Mouse (Mus musculus) hematopoietic stem cell, adult 5-6 weeks (primary cell): Measurements from ENCODE around the gene Lifr. TPM values are rescaled to one million over a fixed set of nuclear protein-coding genes. Genes with fewer than 3 reads are reported as not detected.

ENCODE experiments used
- ATAC-seq, 2 experiments: fragments of 125-278 bp in 1 of 2; replicated peaks in 1 of 2; 2 replicates each; pipeline ENCODE4 v1.8.0; 2016 to 2017; ENCODE audit warnings: inconsistent platforms in 2 of 2, mild to moderate bottlenecking in 2 of 2, moderate number of reproducible peaks in 2 of 2, low read depth in 1 of 2, moderate TSS enrichment in 1 of 2; ENCODE audit not compliant: low FRiP score in 2 of 2, poor library complexity in 2 of 2, severe bottlenecking in 2 of 2, insufficient read depth in 1 of 2, low TSS enrichment in 1 of 2
- total RNA-seq: library from RNA; stranded (forward); fragments of 172-1452, 232-1000 nt; gene quantifications from 2 replicates; pipeline ENCODE4 v1.2.3, GENCODE M21; 2017

Lifr gene
- total RNA-seq, 1 experiment from 2014 or later, result 0.30 TPM

DNA sequence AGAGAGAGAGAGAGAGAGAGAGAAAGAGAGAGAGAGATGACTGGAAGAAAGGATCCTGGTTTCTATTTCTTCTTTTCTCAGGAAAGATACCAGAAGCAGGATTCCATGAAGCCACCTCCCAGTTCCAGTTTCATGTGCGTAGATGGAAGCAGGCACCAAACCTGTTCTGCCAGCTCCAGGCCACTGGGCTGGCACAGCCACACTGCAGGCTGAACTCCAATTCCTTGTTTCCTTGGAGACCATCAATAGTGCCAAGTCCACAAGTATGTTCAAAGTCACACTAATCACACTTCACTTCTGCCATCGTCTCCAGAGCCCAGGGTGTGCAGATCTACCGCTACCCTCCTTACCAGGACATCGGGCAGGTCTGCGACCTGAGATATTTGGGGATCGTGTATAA is 15.2 kb upstream of the Lifr start:
- no peak for ATAC-seq

DNA sequence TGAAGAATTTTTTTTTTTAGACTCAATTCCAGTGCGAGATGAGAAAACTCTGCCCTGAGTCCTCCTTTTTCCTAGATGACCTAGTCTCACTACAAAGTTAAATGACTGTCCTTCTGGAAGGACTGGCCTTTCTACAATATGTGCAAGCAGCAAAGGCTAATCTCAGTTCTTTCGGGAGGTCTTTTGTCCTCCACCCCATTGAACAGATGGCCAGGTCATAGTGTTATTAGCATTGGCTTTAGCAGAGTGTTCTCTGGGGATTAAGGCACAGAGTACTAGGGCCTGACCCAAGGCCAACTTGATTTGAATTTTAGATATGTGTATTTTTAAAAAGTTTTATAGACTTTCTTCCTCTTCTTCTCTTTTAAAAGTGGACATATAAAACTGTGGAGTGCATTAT is 12.1 kb upstream of the Lifr start:
- no peak for ATAC-seq

DNA sequence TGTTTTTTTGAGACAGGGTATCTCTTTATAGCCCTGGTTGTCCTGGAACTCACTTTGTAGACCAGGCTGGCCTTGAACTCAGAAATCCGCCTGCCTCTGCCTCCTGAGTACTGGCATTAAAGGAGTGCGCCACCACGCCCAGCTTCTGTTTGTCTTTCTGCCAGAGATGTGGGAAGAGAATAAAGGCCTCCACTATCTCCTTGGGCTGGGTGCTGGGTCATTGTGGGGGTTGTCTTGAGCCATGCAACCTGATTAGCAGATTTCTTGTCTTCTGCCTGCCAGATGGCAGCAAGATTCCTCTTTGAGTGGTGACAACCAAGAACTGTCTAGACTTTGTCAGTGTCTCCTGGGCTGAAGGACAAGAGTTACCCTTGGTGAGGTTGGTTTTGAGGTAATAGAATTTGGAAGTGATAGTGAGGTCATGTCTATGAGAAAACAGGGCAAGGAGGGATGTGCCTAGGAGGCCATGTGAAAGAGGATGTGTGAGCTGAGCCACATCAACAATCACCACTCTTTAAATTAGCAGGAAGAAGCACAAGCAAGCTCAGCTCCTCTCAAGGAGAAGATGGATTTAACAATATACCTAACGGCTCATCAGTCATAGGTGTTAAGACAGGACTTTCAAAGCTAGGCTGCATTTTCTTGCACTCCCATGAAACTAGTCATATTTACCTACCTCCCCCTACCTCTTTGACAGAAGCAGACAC is 10.6 kb upstream of the Lifr start:
- ATAC-seq, result no peak

DNA sequence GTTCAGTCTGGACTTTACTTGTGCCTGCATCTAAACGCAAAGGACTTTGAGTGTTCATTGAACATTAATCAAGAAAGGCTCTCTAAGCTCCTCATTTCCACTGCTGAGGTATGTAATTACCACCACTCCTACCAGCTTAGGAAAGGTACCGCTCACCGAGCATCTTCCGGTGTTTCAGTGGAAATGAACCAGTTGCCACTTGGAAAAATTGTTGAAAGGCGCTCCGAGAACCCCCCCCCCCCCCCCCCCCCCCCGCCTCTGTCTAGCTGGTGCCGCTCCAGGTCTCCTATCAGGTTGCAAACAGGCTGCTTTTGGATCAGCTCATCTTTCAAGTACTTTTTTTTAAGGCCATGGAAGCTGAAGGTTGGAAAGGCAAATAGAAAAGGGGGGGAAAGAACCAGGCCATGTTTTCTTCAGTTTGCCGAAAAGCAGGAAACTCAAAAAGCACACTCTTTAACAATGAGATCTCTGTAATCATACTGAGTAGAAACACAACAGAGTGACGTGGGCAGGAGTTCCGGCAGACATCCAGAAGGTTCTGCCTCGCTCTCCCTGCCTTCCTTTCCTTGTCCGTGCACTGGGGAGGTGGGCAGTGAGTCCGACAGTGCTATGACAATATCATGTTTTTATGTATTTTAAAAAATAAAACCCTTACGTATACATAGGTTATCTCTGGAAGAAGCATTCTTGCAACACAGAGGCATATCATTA is 9.3 kb upstream of the Lifr start:
- no peak for ATAC-seq

DNA sequence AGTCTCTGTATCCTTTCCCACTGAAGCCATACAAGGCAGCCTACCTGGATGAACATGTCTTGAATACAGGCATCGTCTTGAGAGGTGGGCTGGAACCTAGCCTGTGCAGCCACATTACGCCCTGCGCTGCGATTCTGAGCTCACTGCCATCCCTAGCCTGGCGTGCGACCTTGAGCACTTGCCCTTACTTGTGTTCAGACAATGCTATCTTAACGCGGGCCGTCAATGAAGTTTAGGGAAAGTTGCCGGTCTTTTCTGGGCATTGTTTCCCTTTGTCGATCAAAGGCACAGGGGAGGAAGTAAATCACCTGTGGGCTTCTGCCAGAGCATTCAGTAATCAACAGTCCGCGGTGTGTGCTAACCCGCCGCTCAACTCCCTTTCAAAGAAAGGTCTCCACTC is 8.6 kb upstream of the Lifr start:
- ATAC-seq, result no peak

DNA sequence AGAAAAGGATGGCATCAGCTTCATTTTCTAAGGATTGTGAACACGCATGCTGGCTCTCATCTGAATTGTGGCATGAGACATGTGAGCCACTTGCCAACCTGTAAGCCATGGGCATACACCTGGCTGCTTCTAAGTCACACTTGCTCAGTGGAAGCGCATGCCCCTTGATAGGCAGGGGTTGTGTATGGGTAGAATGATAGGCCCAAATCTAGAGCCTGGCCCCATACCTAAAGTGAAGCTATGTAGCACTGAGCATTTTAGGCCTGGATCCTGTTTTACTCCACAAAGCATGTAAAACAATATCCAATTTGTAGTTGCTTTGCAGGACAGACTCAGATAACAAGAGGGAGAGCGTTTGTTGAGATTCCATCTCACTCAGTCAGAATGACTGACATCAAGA is 7.5 kb upstream of the Lifr start:
- no peak for ATAC-seq

DNA sequence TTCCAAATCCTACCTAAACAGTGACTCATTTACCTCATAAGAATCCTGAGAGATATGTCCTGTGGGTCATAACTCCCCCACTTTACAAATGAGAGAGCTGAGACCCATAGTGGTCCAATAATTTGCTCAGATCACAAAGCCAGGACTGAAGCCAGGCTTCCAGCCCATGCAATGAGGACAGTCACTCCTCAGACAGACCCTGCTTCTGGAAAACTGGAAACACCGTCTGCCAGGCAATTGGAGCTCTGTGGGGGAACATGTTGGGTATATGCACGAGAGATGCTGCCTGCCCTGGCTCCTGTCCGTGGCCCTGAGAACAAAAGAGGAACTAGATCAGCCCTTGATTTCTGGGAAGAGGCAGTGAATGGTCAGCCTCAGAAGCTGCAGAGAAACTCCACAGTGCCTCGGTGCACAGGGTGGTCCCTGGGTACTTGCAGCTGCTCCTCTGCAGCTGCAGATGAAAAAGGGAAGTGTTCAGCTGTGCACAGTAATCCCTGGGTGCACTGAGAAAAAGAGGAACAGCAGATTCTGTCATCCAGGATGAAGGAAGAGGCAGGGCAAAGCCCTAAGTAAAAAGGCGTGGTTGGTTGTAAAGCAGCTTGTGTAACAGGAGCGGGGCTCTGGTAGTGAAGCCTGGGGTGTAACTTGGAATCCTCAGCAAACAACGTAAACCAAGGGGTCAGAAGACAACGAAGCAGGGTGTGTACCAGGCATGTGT is 5.5 kb upstream of the Lifr start:
- peak; percentile 92 to 95 for ATAC-seq

DNA sequence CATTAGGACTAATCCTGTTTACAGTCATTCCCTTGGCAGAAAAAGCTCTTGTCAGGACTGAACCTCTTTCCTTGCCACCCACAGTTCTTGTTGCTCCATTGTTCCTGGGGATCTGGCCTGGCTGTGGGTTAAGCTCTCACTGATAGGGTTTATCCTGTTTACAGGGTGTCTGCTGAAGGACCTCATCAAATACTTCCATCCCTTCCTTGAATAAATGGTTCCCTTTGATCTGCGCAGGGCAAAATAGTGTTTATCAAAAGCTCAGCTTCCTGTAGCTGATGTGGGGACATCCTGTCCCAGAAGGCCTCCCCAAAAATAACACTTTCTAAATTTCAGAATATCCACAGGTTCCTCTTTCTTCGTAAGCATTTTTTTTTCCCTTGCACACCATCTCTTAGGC is 1.7 kb upstream of the Lifr start:
- peak; percentile 9 to 12; a peak in 1 of 4 replicates for ATAC-seq

DNA sequence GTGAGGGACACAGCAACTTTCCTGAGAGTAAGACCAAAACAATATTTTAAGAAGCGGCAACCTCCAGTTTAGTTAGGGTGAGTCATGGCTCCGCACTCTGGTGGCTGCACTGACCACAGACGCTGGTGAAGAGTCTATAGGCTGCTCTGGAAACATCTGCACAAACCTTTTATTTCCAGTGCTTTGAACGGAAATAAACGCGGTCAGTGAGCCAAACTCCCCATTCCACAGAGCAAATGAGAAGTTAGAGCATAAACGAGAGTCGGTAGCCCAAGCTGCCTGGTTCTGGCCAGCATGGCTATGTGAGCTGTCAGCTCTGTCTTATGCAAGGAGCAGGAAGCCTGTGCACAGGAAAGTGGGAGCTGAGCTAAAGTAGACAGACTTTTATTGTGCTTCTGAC is 1.9 kb downstream of the Lifr start:
- ATAC-seq, result peak; percentile 88 to 90

DNA sequence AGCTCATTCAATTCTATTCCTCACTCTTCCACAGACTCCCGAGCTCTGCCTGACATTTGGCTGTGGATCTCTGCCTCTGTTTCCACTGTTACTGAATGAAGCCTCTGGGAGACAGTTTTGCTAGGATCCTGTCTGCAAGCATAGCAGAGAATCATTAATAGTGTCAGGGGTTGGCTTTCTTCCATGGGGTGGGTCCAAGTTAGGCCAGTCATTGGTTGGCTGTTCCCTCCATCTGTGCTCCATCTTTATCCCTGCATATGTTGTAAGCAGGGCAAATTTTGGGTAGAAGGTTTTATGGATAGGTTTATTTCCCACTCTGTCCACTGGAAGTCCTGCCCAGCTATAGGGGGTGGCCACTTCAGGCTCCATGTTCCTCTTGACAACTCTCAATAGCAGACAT is 9.0 kb downstream of the Lifr start:
- ATAC-seq, result no peak

DNA sequence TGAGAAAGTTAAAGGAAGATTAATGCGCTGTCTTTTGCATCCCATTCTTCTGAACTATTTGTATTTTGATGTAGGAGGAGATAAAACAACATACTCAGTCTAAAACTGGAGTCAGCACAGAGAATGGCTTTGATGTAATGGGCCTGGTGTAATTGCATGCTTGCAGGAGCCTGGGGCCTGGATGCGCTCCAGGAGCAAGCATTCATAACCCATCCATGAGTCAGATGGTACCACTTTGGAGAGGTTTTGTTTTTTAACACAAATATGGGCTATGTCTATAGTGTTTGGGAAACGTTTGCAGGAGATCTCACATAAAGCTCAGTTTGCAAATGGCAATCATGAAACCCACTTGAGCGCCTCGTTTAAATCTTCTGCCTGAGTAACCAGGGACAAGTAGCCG is 9.8 kb downstream of the Lifr start:
- no peak for ATAC-seq

DNA sequence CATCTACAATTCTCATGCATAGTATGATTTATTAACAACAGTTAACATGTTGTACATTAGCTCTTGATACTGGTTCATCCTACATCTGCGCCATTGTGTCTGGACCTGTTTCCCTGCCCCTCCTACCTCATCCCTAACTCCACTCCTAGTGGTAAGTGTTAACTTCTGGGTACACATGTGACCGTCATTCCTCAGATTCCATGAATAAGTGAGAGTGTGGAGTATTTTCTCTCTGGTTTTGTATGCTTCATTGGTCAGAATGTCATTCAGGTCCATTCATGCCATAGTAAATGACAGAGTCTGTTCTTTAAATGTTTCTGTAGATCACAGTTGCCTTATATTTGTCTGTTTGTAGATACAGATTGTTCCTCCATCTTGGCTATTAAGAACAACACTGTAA is 12.6 kb downstream of the Lifr start:
- ATAC-seq, result no peak

DNA sequence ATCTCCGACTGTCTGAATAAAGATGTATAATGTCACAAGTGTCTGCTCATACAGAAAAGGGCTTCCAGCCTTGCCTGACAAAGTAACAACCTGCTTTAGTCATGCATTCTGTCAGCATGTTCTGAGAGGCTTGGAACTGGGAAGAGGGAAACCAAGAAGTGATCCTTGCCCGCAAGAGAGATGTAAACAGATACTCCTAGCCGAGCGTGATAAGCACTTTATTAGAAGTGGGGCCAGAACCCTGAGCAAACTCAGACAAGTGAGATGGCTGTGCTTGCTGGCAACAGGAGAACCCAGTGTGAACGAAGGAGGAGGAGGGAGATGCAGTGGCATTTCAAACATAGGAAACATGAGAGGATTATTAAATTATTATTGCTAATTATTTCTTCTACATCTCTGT is 14.8 kb downstream of the Lifr start:
- no peak for ATAC-seq

DNA sequence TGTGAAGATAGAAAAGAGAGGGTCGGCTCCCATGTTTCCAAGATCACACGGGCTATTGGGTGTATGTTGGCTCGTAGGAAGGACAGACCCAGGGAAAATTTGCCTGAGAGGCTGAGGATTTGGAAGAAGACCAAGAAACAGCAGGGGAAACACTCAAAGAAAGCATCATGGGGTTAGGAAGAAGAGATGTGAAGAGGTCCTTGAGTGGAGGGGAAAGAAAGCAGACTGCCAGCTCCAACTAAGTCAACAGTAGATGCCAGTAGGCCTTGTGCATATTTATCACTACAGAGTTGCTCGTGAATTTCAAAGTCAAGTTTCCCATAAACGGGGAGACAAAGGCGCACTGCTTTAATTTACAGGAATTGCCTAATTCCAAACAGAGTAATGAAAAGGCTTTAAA is 17.7 kb downstream of the Lifr start:
- no peak for ATAC-seq

DNA sequence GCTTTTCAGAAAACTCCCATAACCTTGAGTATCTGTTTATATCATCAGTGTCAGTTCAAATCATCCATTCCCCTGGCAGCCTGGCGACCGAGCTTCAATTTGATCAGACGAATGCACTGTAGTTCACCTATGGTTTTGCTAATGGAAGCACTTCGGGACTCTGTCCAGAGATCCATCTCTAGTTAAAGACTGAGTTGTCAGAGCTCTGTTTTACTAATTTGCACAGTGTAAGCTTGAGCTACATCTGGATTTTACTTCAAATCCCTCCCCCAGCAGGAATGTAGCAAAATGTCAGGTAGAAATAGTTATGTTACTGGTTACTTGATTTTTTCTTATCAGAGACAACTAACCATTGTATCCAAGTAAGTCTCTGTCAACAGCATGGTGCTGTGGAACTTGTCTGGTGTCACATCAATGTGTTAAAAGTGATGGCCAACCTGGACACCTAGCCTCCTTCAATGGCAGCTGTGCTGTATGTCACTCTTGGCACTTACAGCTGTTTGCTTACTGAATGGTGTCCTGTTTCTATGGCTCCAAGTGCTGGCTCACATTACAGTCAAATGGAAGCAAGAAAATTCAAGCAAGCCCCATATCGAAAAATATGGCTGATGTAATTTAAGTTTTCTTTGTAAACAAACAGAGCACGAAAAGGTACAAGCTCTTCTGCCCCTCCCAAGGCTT is 22.0 kb downstream of the Lifr start:
- no peak for ATAC-seq

DNA sequence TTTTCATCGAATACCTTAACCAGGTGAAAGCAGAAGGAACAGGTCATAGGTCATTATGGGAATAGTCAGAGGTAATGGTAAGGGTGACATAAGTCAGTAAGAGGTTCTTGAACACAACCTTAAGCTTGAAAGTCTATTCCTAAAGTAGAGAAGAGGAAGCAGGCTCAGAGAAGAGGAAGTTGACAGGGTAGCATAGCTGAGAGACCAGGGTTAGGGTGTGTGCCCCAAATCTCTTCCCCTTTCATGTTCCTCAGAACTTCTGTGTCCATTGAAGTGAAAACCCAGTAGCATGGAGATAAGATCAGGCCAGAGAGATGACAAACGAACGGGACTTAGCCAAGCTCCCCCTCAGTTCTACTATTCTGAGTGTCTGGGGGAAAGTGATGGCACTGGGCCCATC is 23.5 kb downstream of the Lifr start:
- ATAC-seq, result peak; percentile 96 to 98

DNA sequence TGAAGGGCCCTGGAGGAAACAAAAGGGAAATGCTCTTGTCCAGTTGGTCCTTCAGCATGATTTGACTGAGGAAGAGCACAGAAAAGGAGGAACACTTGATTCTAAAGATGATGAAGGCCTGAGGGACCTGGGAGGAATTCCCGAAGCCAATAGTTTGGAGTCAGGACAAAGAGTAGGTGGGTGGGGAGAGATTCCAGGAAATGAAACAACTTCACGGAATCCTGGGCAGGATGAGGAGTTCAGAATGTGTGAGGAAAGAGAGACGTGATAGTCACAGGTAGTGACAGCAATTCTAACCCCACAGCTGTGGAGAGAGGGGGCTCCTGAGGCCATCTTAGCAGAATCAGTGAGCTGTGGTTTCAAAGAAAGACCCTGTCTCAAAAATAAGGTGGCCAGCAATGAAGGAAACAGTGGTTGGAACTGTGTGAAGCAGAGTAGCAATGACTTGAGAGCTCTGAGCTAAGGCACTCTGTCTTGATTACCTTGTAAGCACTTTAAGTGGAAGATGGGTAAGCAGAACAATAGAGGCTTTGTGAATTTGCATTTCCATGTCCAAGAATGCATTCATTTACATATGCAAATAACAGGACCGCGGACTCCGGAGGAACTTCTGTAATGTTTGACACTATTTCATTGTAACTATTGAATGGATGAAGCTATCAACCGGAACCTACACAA is 25.1 kb downstream of the Lifr start:
- no peak for ATAC-seq
